Mouse (Mus musculus) myocyte (in vitro differentiated cells): ENCODE data around the gene Bdkrb2.

Experiments used
- CEBPB ChIP-seq: IDR thresholded peaks from 2 replicates; pipeline ENCODE4 v1.6.1; 2011; ENCODE audit warnings: mild to moderate bottlenecking, moderate library complexity; ENCODE audit not compliant: poor library complexity, insufficient read depth, severe bottlenecking
- E2F4 ChIP-seq: IDR thresholded peaks from one replicate; pipeline ENCODE4 v1.6.1; 2011; ENCODE audit warnings: mild to moderate bottlenecking, control low read depth, moderate library complexity; ENCODE audit not compliant: insufficient read depth
- MAX ChIP-seq: IDR thresholded peaks from one replicate; pipeline ENCODE4 v1.6.1; 2011; ENCODE audit warnings: low read depth, mild to moderate bottlenecking, control low read depth
- MYOD1 ChIP-seq, 3 experiments: IDR thresholded peaks; one replicate each; pipeline ENCODE4 v1.6.1; 2011; ENCODE audit warnings: control low read depth in 2 of 3, low read depth in 2 of 3, mild to moderate bottlenecking in 2 of 3, moderate library complexity in 1 of 3; ENCODE audit not compliant: insufficient read length in 2 of 3, control insufficient read depth in 1 of 3
- MYOG ChIP-seq, 3 experiments: IDR thresholded peaks; one replicate each; pipeline ENCODE4 v1.6.1; 2011; ENCODE audit warnings: control low read depth in 2 of 3, low read depth in 2 of 3, mild to moderate bottlenecking in 2 of 3; ENCODE audit not compliant: insufficient read length in 2 of 3, control insufficient read depth in 1 of 3, insufficient read depth in 1 of 3
- POLR2A ChIP-seq: IDR thresholded peaks from one replicate; pipeline ENCODE4 v1.6.1; 2011; ENCODE audit warnings: low read depth, mild to moderate bottlenecking, control low read depth, moderate library complexity; ENCODE audit not compliant: insufficient read length
- POLR2AphosphoS2 ChIP-seq: IDR thresholded peaks from one replicate; pipeline ENCODE4 v1.6.1; 2011; ENCODE audit warnings: low read depth, control low read depth; ENCODE audit not compliant: insufficient read length
- REST ChIP-seq: IDR thresholded peaks from one replicate; pipeline ENCODE4 v1.6.1; 2011; ENCODE audit warnings: mild to moderate bottlenecking, control low read depth, moderate library complexity; ENCODE audit not compliant: insufficient read depth, insufficient read length
- SRF ChIP-seq: IDR thresholded peaks from one replicate; pipeline ENCODE4 v1.6.1; 2011; ENCODE audit warnings: low read depth; ENCODE audit not compliant: control insufficient read depth, insufficient read length
- TCF12 ChIP-seq: IDR thresholded peaks from one replicate; pipeline ENCODE4 v1.6.1; 2011; ENCODE audit warnings: mild to moderate bottlenecking, control low read depth; ENCODE audit not compliant: poor library complexity, insufficient read depth, severe bottlenecking
- TCF3 ChIP-seq: IDR thresholded peaks from one replicate; pipeline ENCODE4 v1.6.1; 2011; ENCODE audit warnings: low read depth, control low read depth; ENCODE audit not compliant: insufficient read length
- USF1 ChIP-seq: IDR thresholded peaks from one replicate; pipeline ENCODE4 v1.6.1; 2011; ENCODE audit warnings: low read depth, mild to moderate bottlenecking, control low read depth, moderate library complexity

GRCm38 (mm10) chr12:105637554-105637953 lies 74.5 kb downstream of the Bdkrb2 start:
- TF ChIP-seq USF1 (no peak), POLR2A (no peak), REST (no peak), POLR2AphosphoS2 (no peak), E2F4 (no peak), TCF12 (no peak), CEBPB (no peak), MAX (no peak), MYOD1 (IDR thresholded peaks at IDR 0.05; ENCODE audit: control insufficient read depth in 1 of 3, insufficient read length in 2 of 3, low read depth in 2 of 3) (no peak), SRF (no peak), TCF3 (no peak), MYOG (IDR thresholded peaks at IDR 0.05; ENCODE audit: control insufficient read depth in 1 of 3, insufficient read depth in 1 of 3, insufficient read length in 2 of 3, low read depth in 2 of 3) (no peak)
